Mouse (Mus musculus): ENCODE data around the gene Rhov. TPM values are rescaled to one million over a fixed set of nuclear protein-coding genes. Genes with fewer than 3 reads are reported as not detected.

The Rhov gene
- polyA plus RNA-seq, 1 experiment from 2014 or later: 2.7 TPM

Other genes starting within 250 kb of the Rhov start
- gene Ccdc32, start 241.9 kb downstream of the Rhov start, polyA plus RNA-seq (2014; fragmentation: Nextera tagmentation; extraction: Ambion mirVana): 19.8 and 20.7 TPM in 2 replicates
- 6.1 and 7.2 TPM in 2 replicates for gene Rpusd2, start 236.5 kb downstream of the Rhov start, polyA plus RNA-seq (2014; fragmentation: Nextera tagmentation; extraction: Ambion mirVana)
- 38.4 and 40.4 TPM in 2 replicates for gene Knl1, start 224.2 kb downstream of the Rhov start, polyA plus RNA-seq (2014; fragmentation: Nextera tagmentation; extraction: Ambion mirVana)
- gene Rad51, start 158.5 kb downstream of the Rhov start, polyA plus RNA-seq (2014; fragmentation: Nextera tagmentation; extraction: Ambion mirVana): 80.3 and 81.0 TPM in 2 replicates
- 45.9 and 49.5 TPM in 2 replicates for gene Rmdn3, start 114.2 kb downstream of the Rhov start, polyA plus RNA-seq (2014; fragmentation: Nextera tagmentation; extraction: Ambion mirVana)
- 6.7 and 7.3 TPM in 2 replicates for gene Gchfr, start 103.5 kb downstream of the Rhov start, polyA plus RNA-seq (2014; fragmentation: Nextera tagmentation; extraction: Ambion mirVana)
- 0.35 and 0.44 TPM in 2 replicates for gene Gm14137, start 96.8 kb downstream of the Rhov start, polyA plus RNA-seq (2014; fragmentation: Nextera tagmentation; extraction: Ambion mirVana)
- gene Zfyve19, start 62.7 kb downstream of the Rhov start, polyA plus RNA-seq (2014; fragmentation: Nextera tagmentation; extraction: Ambion mirVana): 52.6 and 55.0 TPM in 2 replicates
- 28.7 and 29.0 TPM in 2 replicates for gene Dnajc17, start 62.5 kb downstream of the Rhov start, polyA plus RNA-seq (2014; fragmentation: Nextera tagmentation; extraction: Ambion mirVana)
- 0.20 TPM in 1 of 2 replicates, not detected in the other for gene Ppp1r14d, start 41.4 kb downstream of the Rhov start, polyA plus RNA-seq (2014; fragmentation: Nextera tagmentation; extraction: Ambion mirVana)
- gene Spint1, start 33.9 kb downstream of the Rhov start, polyA plus RNA-seq (2014; fragmentation: Nextera tagmentation; extraction: Ambion mirVana): 6.1 and 8.0 TPM in 2 replicates
- 12.1 and 14.6 TPM in 2 replicates for gene Vps18, start 17.5 kb upstream of the Rhov start, polyA plus RNA-seq (2014; fragmentation: Nextera tagmentation; extraction: Ambion mirVana)
- 3.1 and 3.4 TPM in 2 replicates for gene Dll4, start 54.5 kb upstream of the Rhov start, polyA plus RNA-seq (2014; fragmentation: Nextera tagmentation; extraction: Ambion mirVana)
- 0.57 and 0.69 TPM in 2 replicates for gene Chac1, start 80.0 kb upstream of the Rhov start, polyA plus RNA-seq (2014; fragmentation: Nextera tagmentation; extraction: Ambion mirVana)
- gene Ino80, start 206.4 kb upstream of the Rhov start, polyA plus RNA-seq (2014; fragmentation: Nextera tagmentation; extraction: Ambion mirVana): 5.2 TPM in 2 replicates

Measured in limb, embryonic 11.5 days (tissue).